In genomic region chr1:190190231-190190965, GRCm38 (mm10) we compare ENCODE assay signal across 12 mouse cellular contexts. TPM values are rescaled to one million over a fixed set of nuclear protein-coding genes. Genes with fewer than 3 reads are reported as not detected.
DNase-seq lines count a peak whose midpoint lies in the region; ATAC-seq lines count a peak whose summit lies in the region.
"Had no signal": no experiment of that assay in that cellular context is flagged by ENCODE, and none has a peak within 500 bp of the region (broad histone marks: within the 10 kb centered on the region; RNA-seq: fewer than 3 reads in every experiment).

No protein-coding gene starts in this region.

- H3K27ac ChIP-seq in heart, embryonic 15.5 days: peak overlapping the region; percentile 49
- no peak overlapping the region for H3K27ac ChIP-seq in midbrain, embryonic 11.5 days (ENCODE audit: low read depth, low read length)
- no peak overlapping the region for H3K27ac ChIP-seq in midbrain, embryonic 15.5 days
- no peak overlapping the region for H3K27ac ChIP-seq in forebrain, embryonic 15.5 days (replicated peaks)
- H3K27ac ChIP-seq in neural tube, embryonic 14.5 days (ENCODE audit: low read depth, low read length): peak overlapping the region; percentile 18; the same call in 1 of the 2 replicates
- H3K27ac ChIP-seq: macrophage had no signal

- H3K9me3 ChIP-seq in heart, embryonic 15.5 days (replicated peaks): no peaks in the 10 kb centered on the region
- H3K9me3 ChIP-seq in midbrain, embryonic 11.5 days (ENCODE audit: control insufficient read depth, low read length): no peaks in the 10 kb centered on the region
- no peaks in the 10 kb centered on the region for H3K9me3 ChIP-seq in midbrain, embryonic 15.5 days
- no peaks in the 10 kb centered on the region for H3K9me3 ChIP-seq in forebrain, embryonic 15.5 days
- H3K9me3 ChIP-seq in neural tube, embryonic 14.5 days (ENCODE audit: control insufficient read depth, low read length): no peaks in the 10 kb centered on the region

- no peak overlapping the region for H3K4me3 ChIP-seq in heart, embryonic 15.5 days
- no peak overlapping the region for H3K4me3 ChIP-seq in midbrain, embryonic 11.5 days (ENCODE audit: low read depth, low read length)
- H3K4me3 ChIP-seq in midbrain, embryonic 15.5 days: no peak overlapping the region
- no peak overlapping the region for H3K4me3 ChIP-seq in forebrain, embryonic 15.5 days
- H3K4me3 ChIP-seq in neural tube, embryonic 14.5 days (ENCODE audit: low read depth, low read length): no peak overlapping the region

- H3K4me2 ChIP-seq in heart, embryonic 15.5 days: no peak overlapping the region
- H3K4me2 ChIP-seq in midbrain, embryonic 11.5 days: no peak overlapping the region
- H3K4me2 ChIP-seq in midbrain, embryonic 15.5 days: no peak overlapping the region
- 0 out of 2 replicates have a peak overlapping the region, but pooled peaks have one; percentile 1 for H3K4me2 ChIP-seq in forebrain, embryonic 15.5 days (replicated peaks)
- no peak overlapping the region for H3K4me2 ChIP-seq in neural tube, embryonic 14.5 days (ENCODE audit: low read depth, low read length)
- H3K4me2 ChIP-seq: liver, embryonic 11.5 days had no signal

- no peaks in the 10 kb centered on the region for H3K27me3 ChIP-seq in heart, embryonic 15.5 days
- H3K27me3 ChIP-seq in midbrain, embryonic 11.5 days (ENCODE audit: control insufficient read depth, insufficient read depth, low read length): 0 out of 2 replicates have a peak, but pooled peaks cover 4% of the 10 kb centered on the region
- no peaks in the 10 kb centered on the region; the same call in 1 of the 2 replicates for H3K27me3 ChIP-seq in midbrain, embryonic 15.5 days (replicated peaks)
- peaks cover 33% of the 10 kb centered on the region for H3K27me3 ChIP-seq in forebrain, embryonic 15.5 days
- no peaks in the 10 kb centered on the region for H3K27me3 ChIP-seq in neural tube, embryonic 14.5 days (ENCODE audit: control insufficient read depth, insufficient read depth, low read length)

- DNase-seq in heart, postnatal 14 days: no peak
- DNase-seq in midbrain, embryonic 11.5 days (ENCODE audit: low spot score, missing footprints): peak; percentile 85
- DNase-seq in cerebellum, adult 9-10 months: no peak
- DNase-seq in MN1 (ENCODE audit: low spot score): no peak
- DNase-seq: cerebellum, postnatal 25 days; layer of hippocampus, adult 9-11 months had no signal

- intact Hi-C loops in heart, postnatal 14 days (cut with DNase I): no loop called here

- peak; percentile 67; the same call in 1 of the 2 replicates for ATAC-seq in heart, embryonic 15.5 days (replicated peaks; ENCODE audit: insufficient number of reproducible peaks, insufficient read depth, low FRiP score, low read depth)
- 0 out of 2 replicates have a peak, but pooled peaks have one; percentile 59 for ATAC-seq in midbrain, embryonic 11.5 days (ENCODE audit: low FRiP score)
- no peak for ATAC-seq in midbrain, embryonic 15.5 days (replicated peaks)
- peak; percentile 71 for ATAC-seq in forebrain, embryonic 15.5 days (replicated peaks)
- peak; percentile 83 for ATAC-seq in neural tube, embryonic 14.5 days (ENCODE audit: low read depth)

- peaks cover 23% of the 10 kb centered on the region for H3K4me1 ChIP-seq in heart, embryonic 15.5 days (replicated peaks)
- H3K4me1 ChIP-seq in midbrain, embryonic 11.5 days (ENCODE audit: control insufficient read depth, insufficient read depth, low read length): peaks cover 10% of the 10 kb centered on the region; the same call in 1 of the 2 replicates
- H3K4me1 ChIP-seq in midbrain, embryonic 15.5 days: peaks cover 13% of the 10 kb centered on the region
- peaks cover 19% of the 10 kb centered on the region for H3K4me1 ChIP-seq in forebrain, embryonic 15.5 days
- H3K4me1 ChIP-seq in neural tube, embryonic 14.5 days (ENCODE audit: control insufficient read depth, insufficient read depth, low read length): peaks cover 11% of the 10 kb centered on the region; the same call in 1 of the 2 replicates

- 28% methylated on average over 10 of the region's 10 CpGs for WGBS in heart, embryonic 15.5 days
- WGBS in midbrain, embryonic 11.5 days: 24% methylated on average over 10 of the region's 10 CpGs
- 13% methylated on average over 10 of the region's 10 CpGs for WGBS in midbrain, embryonic 15.5 days
- 4% methylated on average over 10 of the region's 10 CpGs for WGBS in forebrain, embryonic 15.5 days
- 9% methylated on average over 10 of the region's 10 CpGs for WGBS in neural tube, embryonic 14.5 days

- H3K36me3 ChIP-seq in heart, embryonic 15.5 days: no peaks in the 10 kb centered on the region
- H3K36me3 ChIP-seq in midbrain, embryonic 11.5 days (ENCODE audit: control insufficient read depth, insufficient read depth, low read length): no peaks in the 10 kb centered on the region
- H3K36me3 ChIP-seq in midbrain, embryonic 15.5 days (replicated peaks): no peaks in the 10 kb centered on the region
- no peaks in the 10 kb centered on the region for H3K36me3 ChIP-seq in forebrain, embryonic 15.5 days
- no peaks in the 10 kb centered on the region for H3K36me3 ChIP-seq in neural tube, embryonic 14.5 days (ENCODE audit: control insufficient read depth, insufficient read depth, low read length)

- no peak overlapping the region for H3K9ac ChIP-seq in heart, embryonic 15.5 days
- no peak overlapping the region for H3K9ac ChIP-seq in midbrain, embryonic 11.5 days (ENCODE audit: low read length)
- no peak overlapping the region for H3K9ac ChIP-seq in midbrain, embryonic 15.5 days
- no peak overlapping the region for H3K9ac ChIP-seq in forebrain, embryonic 15.5 days (replicated peaks)
- H3K9ac ChIP-seq in neural tube, embryonic 14.5 days (replicated peaks; ENCODE audit: low read depth, low read length): no peak overlapping the region

RNA-seq across cellular contexts. Expression of gene Prox1, which starts 19.9 kb away (rescaled TPM):
- 14.9 and 18.3 TPM in 2 replicates for polyA plus RNA-seq in heart, embryonic 15.5 days (2015; fragmentation: Nextera tagmentation; extraction: Ambion mirVana)
- 10 to 100 TPM; 39.5 to 43.6 TPM for total RNA-seq in heart, postnatal 14 days (2021)
- 8.3 TPM in 2 replicates for polyA plus RNA-seq in midbrain, embryonic 11.5 days (2014; fragmentation: Nextera tagmentation; extraction: Ambion mirVana)
- 11.1 and 14.1 TPM in 2 replicates for polyA plus RNA-seq in midbrain, embryonic 15.5 days (2015; fragmentation: Nextera tagmentation; extraction: Ambion mirVana)
- 10.1 and 13.1 TPM in 2 replicates for polyA plus RNA-seq in forebrain, embryonic 15.5 days (2015; fragmentation: Nextera tagmentation; extraction: Ambion mirVana)
- 15.9 and 17.8 TPM in 2 replicates for polyA plus RNA-seq in neural tube, embryonic 14.5 days (2014; fragmentation: Nextera tagmentation; extraction: Ambion mirVana)

Comparison
In these comparisons a context has a peak if more than half of its experiments do, and no peak if none do; other contexts are left out.
1. H3K27ac ChIP-seq: peak in heart, embryonic 15.5 days (single experiment) and neural tube, embryonic 14.5 days (single experiment); none in midbrain, embryonic 11.5 days (single experiment), midbrain, embryonic 15.5 days (single experiment) and forebrain, embryonic 15.5 days (single experiment).